Mouse (Mus musculus) gastrocnemius, postnatal 14 days (tissue): ENCODE results near the gene Acat2. TPM values are rescaled to one million over a fixed set of nuclear protein-coding genes. Genes with fewer than 3 reads are reported as not detected.
"Not testable (repeated sequence)": the region's sequence is repeated elsewhere in the genome, so short reads cannot be mapped to it uniquely, and the experiment has no call there.

ENCODE experiments used
- DNase-seq: peaks from one replicate; pipeline ENCODE4 v3.0.0; 2021; ENCODE audit warnings: mixed read lengths
- intact Hi-C: fragments of 180-260 bp; cut with DNase I; formaldehyde crosslinking; loops from one replicate; pipeline ENCODE4 v1.15.1; 2025; ENCODE audit warnings: low total_unique reads
- total RNA-seq, 2 experiments: library from RNA; stranded (reverse); gene quantifications; 2 replicates each; pipeline ENCODE4 v1.2.3; 2021

The Acat2 gene
- total RNA-seq, 2 experiments from 2014 or later, result 4.7 to 6.4 TPM

DNA sequence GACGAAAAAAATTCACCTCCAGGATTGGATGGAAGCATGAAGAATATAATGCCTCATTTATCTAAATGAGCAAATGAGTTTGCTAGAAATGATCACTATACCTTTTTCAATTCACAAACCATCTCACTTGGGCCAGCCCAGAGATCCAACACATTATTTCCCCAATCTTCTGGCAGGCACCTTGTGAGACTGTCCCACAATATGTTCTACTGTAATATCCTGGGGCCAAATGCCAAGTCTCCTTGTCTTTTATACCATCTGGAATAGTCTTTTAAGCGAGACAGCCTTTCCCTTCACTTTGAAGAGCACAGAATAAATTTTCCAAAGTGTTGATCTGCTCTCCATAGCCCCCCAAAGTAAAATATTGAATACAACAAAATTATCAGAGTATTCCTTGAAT is 13.3 kb upstream of the Acat2 start:
- intact Hi-C loops, result no loop called here
- no peak for DNase-seq

GRCm38 (mm10) chr17:12967173-12967572 is 6.6 kb upstream of the Acat2 start:
- no peak for DNase-seq

DNA sequence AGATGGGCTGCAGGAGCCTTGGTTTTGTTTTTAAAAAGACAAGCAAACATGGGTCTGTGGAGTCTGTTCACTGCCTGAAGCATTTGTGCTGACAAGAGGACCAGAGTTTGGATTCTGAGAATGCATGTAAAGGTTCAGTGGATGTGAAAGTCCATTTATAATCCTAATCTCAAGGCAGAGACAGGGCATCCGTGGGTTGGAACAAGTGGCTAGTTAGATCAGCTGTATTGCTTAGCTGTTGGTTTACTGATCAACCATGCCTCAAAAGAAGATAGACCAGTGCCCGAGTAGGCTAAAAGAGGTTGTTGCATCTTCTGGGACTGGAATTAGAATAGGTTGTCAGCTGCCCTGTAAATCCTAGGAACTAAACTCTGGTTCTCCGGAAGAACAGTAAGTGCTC is 2.9 kb upstream of the Acat2 start:
- no peak for DNase-seq
- intact Hi-C loops, result no loop called here

More at GRCm38 (mm10) chr17:12967173-12967572, 6.6 kb upstream of the Acat2 start:
- intact Hi-C loops, result no loop called here

- DNase-seq, intact Hi-C loops: not testable (repeated sequence)
These were observed 1.2 kb downstream of the Acat2 start for GRCm38 (mm10) chr17:12959377-12959776.

DNA sequence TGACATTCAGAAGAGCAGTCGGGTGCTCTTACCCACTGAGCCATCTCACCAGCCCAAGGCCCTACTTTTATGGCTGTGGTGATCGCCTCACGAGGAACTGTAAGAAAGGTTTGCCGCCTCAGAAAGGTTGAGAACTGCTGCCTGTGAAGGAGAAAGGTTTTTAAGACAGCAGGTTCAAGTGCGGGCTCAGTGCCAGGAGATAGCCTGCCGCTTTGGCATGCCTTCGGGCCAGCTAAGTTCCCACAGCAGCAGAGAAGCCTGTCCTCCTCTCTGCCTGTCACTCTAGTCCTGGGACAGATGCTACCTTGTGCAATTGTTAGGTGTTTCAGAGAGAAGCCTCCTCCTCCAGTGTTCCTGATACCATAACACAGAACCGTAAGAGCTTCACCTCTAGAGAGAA is 3.9 kb downstream of the Acat2 start:
- intact Hi-C loops, result no loop called here
- DNase-seq, result no peak

DNA sequence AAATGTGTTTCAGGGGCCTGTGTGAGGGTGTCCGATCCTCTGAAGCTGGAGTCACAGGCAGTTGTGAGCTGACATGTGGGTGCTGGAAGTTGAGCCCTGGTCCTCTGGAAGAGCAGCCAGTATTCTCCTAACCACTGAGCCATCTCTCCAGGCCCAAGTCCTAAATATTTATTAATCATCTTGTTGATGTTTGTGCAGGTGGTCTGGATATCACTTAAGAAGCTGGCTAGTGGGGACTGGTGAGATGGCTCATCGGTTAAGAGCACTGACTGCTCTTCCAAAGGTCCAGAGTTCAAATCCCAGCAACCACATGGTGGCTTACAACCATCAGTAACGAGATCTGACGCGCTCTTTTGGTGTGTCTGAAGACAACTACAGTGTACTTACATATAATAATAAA is 10.9 kb downstream of the Acat2 start:
- DNase-seq, result no peak
- intact Hi-C loops, result no loop called here

DNA sequence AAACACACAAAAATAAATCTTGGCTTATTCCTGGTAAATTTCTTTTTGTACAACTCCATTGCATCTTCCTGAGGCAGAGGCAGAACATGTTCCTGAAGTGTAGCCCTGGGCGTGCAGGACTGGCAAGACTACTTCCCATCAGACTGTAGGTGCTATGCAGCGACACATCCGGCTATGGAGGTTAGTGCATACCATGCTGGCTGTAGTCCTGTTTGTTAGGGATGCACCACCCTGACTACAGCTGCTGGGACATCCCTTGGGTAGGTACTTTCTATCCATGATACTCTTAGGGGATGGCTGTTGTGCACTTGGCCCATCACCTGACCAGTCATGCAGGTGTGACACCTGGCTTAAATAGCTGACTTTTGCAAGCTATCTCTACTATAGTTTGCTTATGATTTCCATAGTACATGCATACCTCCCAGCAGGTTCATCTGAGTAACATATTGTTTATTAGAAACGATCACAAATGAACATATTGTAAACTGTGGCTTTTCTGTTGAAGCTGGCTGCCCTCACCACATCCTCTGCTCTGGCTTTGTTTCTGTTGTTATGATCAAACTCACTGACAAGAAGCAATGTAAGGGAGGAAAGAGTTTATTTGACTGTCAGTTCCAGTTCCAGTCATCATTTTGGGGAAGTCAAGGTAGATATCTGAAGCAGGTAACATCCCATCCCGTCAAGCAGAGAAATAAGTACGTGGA is 17.9 kb downstream of the Acat2 start:
- intact Hi-C loops, result no loop called here
- no peak for DNase-seq

DNA sequence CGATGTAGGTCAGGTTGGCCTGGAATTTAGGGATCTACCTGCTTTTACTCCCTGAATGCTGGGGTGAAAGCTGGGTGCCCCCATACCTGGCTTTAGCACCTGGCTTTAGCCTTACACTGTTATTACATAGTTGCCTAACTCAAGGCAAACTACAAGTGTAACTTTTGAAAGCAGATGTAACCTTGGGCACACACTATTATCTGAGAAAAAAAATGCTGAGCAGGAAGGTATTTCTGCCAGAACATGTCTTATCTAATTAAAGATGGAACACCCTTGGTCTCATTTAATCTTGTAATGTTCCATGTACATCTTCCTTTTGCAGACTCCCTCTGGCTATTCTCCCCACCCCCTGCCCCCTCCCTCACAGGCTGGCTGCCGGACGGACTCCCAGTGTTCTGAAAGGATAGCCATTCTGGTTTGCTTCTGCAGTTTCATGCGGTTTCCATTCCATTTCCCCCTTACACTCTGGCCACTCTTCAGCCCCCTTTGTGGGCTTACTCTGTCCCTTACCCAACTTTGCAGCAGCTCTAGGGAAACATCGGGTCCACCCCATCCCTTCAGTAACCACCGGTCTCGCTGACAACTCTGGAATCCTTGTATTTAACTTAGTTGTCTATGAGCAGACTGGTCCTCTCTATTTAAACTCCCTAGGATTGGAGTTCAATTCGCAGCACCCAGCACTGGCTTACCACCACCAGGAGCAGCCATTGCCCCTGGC is 18.8 kb downstream of the Acat2 start:
- intact Hi-C loops, result no loop called here
- DNase-seq, result no peak

DNA sequence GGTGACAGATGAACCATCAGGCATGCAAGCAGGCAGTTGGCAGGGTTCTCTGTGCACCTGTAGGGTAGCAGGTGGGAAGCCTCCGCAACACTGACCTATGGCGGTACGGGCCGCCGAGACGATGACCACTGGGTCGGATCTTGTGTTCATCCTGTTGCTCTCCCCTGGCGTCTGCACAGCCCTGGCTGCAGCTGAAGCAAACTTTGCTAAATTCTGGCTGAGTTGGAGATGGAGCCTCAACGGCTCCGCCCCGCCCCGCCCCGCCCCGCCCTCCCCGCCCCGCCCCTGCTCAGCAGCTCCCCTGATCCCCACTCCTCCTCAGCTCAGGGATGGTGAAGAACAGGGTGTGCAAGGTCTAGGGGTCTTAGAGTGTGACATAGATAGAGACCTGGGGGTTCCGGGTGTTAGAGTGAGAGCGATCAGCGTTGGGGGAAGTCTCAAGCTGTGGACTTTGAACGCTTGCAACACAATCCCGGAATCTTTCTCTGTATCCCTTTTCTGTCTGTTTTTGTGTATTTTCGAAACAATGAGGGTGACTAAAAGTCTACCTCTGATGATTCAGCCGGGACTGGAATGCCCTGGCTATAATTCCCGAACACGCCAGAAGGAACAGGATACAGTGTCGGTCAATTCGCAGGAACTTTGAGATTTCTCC is 20.3 kb downstream of the Acat2 start, which contains the start of gene Acat3:
TSS of gene Acat3 (minus strand) at position 450 of the 655 bp plus-strand sequence.
- intact Hi-C loops, result no loop called here
- peak; percentile 23 for DNase-seq

- intact Hi-C loops, result not testable (repeated sequence)
These were observed 21.0 kb downstream of the Acat2 start for GRCm38 (mm10) chr17:12939377-12940148.

DNA sequence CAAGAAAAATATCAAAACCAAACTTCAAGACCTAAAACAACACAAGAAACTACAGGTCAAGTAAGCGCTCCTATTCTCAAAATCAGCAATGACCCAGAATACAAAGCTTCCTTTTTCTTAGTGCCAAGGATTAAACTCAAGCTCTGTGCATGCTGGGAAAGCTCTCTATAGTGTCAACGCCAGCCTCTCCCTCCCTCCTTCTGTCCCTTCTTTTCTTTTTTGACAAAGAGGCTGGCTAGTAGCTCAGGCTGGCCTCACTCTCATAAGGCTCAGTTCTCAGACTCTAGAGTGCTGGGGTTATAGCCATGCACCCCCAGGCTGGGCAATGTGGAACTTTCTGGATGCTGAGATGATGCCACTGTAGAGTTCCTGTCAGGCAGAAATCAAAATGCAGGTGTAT is 22.5 kb downstream of the Acat2 start:
- DNase-seq, result no peak
- intact Hi-C loops, result no loop called here

More at GRCm38 (mm10) chr17:12939377-12940148, 21.0 kb downstream of the Acat2 start:
- not testable (repeated sequence) for DNase-seq

DNA sequence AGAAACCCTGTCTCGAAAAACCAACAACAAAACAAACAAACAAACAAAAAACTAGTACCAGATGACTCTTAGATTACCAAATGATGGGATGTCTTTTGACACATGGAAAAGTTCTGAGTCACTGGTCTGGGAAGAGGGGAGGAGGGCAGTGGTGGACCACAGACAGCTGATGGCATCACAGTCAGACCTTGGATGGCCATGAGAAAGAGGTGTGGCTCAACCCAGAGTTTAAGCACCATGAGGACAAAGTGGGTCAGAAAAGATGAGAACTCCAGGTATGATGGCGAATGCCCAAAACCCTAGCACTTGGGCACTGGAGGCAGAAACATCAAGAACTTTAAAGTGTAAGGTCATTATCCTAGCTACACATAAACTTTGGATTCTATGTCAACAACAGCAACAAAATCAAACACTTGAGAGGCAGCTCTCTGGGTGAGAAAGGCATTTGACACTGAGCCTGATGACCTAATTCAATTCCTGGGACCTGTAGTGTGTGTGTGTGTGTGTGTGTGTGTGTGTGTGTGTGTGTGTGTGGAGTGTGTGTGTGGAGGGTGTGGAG is 23.1 kb downstream of the Acat2 start:
- DNase-seq, result no peak
- intact Hi-C loops, result no loop called here

DNA sequence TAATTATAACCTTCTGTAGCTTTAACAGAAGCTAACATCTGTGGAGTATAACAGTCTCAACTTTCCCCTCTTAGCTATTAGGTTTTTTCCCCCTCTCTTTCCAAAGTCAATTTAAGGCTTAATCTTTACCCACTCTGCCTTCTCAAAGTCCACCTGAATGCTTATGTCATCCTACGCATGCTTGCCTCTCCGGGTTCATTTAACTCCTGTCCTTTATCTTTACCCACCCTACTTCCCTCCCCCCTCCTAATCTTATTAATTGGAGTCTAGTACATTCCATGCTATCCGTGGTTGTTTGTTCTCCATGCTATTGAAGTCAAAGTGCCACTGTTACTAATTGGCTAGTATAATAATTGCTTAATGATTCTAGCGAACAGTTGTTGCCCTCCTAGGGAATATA is 24.8 kb downstream of the Acat2 start:
- DNase-seq, result no peak
- intact Hi-C loops, result no loop called here

DNA sequence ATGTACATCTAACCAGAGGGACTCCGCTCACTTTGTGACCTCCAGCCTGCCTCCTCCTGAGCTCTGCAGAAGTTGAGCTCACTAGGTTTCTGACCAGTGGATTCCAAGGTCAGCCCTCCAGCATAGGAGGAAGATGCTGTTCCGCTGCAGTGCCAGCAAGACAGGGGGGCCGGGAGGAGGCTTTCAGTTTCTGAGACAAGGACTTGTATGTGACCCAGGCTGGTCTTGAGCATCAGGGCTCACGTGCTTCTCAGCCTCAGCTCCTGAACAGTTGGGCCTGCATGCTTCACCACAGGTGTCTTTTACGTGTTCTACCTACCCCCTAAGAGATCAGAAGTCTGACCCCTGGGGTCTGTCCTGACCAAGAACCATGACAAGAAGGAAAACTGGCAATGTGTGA is 29.0 kb downstream of the Acat2 start:
- DNase-seq, intact Hi-C loops: not testable (repeated sequence)

DNA sequence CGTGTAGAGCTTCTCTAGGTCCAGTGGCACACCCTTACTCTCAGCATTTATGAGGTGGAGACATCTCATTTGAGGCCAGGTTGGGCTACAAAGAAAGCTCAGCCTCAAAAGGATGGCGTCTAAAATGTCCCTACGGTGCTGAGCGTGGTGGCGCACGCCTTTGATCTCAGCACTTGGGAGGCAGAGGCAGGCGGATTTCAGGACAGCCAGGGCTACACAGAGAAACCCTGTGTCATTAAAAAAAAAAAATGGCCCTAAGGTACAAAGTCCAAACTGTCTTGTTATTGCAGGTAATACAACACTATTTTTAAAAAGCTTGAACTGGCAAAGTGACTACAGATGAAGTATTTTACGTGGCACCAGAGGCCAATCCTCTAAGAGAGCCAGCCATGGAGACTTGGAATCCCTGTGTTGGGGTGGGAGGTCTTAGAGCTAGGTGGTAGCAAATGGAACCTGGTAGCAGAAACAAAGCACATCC is 34.8 kb downstream of the Acat2 start:
- DNase-seq, result no peak
- intact Hi-C loops, result no loop called here

- no peak for DNase-seq
- intact Hi-C loops, result no loop called here
These were observed 35.5 kb downstream of the Acat2 start for GRCm38 (mm10) chr17:12925001-12925400.

DNA sequence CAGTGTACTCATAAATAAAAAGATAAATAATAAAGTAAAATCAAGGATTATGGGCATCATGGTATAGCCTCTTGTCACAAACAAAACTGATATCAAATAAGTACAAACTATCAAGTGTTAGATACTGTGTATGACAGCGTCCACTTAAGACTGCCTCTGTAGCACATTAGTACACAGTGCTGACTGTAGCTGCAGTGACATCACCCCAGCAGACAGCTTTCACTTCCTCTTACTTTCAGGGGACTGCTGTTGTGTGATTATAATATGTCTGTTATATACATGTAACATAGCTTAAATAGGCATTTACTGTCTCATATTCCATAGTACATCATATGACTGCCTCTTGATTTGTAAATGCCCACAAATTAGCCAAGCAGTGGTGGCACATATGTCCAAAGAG is 39.5 kb downstream of the Acat2 start:
- intact Hi-C loops, result no loop called here
- no peak for DNase-seq

DNA sequence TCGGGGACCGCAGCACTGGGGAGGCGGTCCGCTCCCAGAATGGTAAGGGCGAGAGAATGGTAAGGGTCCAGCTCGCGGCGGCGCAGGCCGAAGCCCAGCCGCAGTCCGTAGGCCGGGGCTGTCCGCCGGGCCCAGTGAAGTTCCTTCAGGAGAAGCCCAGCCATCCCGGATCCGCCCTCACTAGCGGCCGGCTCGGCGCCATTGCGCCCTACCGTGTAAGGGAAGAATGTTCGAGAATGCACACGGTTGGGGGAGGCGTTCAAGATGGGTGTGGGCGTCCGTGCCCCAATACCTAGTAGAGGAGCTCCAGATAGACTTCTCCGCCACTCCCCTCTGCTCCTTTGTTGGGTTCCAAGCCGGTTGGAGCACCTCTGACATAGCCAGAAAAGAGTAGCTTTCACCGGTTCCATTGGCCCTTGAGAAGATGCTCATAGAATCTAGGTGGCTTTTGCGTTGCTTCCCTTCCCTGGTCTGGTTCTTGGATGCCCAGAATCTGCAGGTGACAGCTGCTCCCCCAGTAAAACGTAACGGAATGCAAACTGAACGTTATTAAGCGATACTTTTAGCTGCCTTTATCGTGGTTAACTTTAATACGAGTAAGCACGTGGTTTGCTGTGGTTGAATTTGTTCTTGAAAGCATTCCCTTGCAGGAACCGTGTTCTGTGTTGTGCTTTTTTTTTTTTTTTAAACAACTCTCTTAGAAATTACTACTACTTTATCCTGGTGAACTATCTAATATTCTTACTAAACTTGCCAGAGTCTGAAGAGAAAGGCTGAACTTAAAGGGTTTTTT is 43.8 kb downstream of the Acat2 start:
- intact Hi-C loops, result loop anchor here (10.0 kb wide), 1 partner anchor 68 kb away; no protein-coding TSS in a partner anchor
- peak; percentile 45 for DNase-seq
